Mouse (Mus musculus): Measurements from ENCODE around the gene 2010111I01Rik. TPM values are rescaled to one million over a fixed set of nuclear protein-coding genes. Genes with fewer than 3 reads are reported as not detected.
"Not testable (repeated sequence)": the region's sequence is repeated elsewhere in the genome, so short reads cannot be mapped to it uniquely, and the experiment has no call there.

The 2010111I01Rik gene
- total and polyA plus RNA-seq, 3 experiments: 84.6 to 101 (median 91.0) TPM

DNA sequence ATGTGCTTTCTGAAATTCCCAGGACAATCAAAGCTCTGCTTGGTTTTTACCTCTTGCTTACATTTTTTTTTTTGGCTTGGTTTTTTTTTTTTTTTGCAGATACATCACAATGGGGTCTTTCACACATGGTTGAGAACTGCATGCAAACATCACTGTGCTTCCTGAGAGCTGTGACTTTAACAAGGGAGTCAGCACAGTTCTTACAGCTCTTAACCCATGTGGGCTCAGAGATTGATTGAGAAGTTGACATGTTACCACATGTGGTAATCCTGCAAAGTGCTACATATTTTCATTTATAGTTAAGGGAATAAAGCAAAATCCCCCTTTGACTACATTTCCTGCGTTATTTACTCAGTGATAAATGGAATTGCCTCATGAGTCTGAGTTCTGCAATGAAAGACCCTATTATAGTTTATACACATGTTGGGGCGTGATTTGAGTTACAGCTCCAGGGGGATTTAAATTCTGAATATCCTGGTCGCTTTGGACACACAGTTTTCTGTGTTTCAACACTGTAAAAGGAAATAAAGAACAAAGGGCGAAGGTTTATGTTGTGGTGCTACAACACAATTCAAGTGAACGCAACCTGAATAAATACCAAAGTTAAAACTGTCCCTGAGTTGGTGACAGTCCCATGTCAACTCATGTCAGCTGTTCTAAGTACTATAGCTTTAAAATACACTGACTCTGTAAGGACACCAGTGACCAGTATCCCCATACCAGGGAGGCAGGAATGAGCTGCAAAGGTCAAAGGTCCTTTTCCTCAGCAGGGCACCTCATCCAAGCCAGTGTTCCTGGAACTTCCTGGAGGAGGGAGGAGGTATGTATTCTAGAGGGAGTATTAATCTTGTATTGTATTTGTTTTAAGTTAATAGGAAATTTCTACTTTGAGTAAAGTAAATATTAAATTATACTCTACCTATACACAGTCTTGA is 29.1 kb downstream of the 2010111I01Rik start:
- intact Hi-C loops (cut with DNase I): no loop called here
- Histone ChIP-seq H3K27ac (no peak overlapping the region), H3K4me1 (ENCODE audit: control insufficient read depth, insufficient read depth, low read length) (no peaks in the 10 kb centered on the region; the same call in 1 of the 2 replicates), H3K27me3 (ENCODE audit: control insufficient read depth, insufficient read depth, low read length) (no peaks in the 10 kb centered on the region), H3K79me2 (replicated peaks; ENCODE audit: control insufficient read depth, insufficient read depth, low read length) (no peaks in the 10 kb centered on the region), H3K9ac (ENCODE audit: low read depth, low read length) (no peak overlapping the region), H3K36me3 (ENCODE audit: control insufficient read depth, insufficient read depth, low read length) (no peaks in the 10 kb centered on the region), H3K4me3 (no peak overlapping the region)
- no peak for TF ChIP-seq POLR2A (IDR thresholded peaks at IDR 0.05; ENCODE audit: insufficient read depth, low read depth, low read length)
- no peak for TF ChIP-seq CTCF (IDR thresholded peaks at IDR 0.05)
- no peak for TF ChIP-seq EP300 (IDR thresholded peaks at IDR 0.05; ENCODE audit: insufficient read depth, low read depth, low read length)
- no peak for DNase-seq
- 82% methylated on average over 5 of the region's 5 CpGs for WGBS

DNA sequence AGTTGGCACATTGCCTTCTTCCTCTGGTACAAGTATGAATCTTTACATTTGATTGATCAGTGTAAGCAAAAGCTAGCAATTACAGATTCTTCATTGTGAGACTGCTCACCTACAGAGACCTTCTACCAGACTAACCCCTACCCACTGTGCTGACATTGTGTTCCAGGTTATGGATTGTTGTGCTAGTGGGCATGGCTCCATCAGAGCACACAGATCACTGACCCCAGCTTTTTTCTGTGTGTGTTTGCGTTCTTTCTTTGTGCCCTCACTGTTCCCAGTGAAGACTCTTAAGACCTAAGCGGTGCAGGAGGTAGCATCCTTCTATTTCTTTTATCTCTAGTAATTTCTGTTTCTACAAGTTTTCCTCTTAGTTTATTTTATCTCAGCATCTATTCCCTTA is 32.1 kb downstream of the 2010111I01Rik start:
- no peak for DNase-seq
- no peak overlapping the region for H3K9ac ChIP-seq (ENCODE audit: low read depth, low read length)
- intact Hi-C loops (cut with DNase I): no loop called here
- no peak overlapping the region for H3K4me3 ChIP-seq
- TF ChIP-seq CTCF (IDR thresholded peaks at IDR 0.05) (no peak), POLR2A (IDR thresholded peaks at IDR 0.05; ENCODE audit: insufficient read depth, low read depth, low read length) (no peak), EP300 (IDR thresholded peaks at IDR 0.05; ENCODE audit: insufficient read depth, low read depth, low read length) (no peak)
- WGBS: 99% methylated on average over 2 of the region's 2 CpGs
- H3K4me1 ChIP-seq (ENCODE audit: control insufficient read depth, insufficient read depth, low read length): no peaks in the 10 kb centered on the region; the same call in 1 of the 2 replicates
- no peak overlapping the region for H3K27ac ChIP-seq
- no peaks in the 10 kb centered on the region for H3K36me3 ChIP-seq (ENCODE audit: control insufficient read depth, insufficient read depth, low read length)
- no peaks in the 10 kb centered on the region for H3K27me3 ChIP-seq (ENCODE audit: control insufficient read depth, insufficient read depth, low read length)
- no peaks in the 10 kb centered on the region for H3K79me2 ChIP-seq (replicated peaks; ENCODE audit: control insufficient read depth, insufficient read depth, low read length)

DNA sequence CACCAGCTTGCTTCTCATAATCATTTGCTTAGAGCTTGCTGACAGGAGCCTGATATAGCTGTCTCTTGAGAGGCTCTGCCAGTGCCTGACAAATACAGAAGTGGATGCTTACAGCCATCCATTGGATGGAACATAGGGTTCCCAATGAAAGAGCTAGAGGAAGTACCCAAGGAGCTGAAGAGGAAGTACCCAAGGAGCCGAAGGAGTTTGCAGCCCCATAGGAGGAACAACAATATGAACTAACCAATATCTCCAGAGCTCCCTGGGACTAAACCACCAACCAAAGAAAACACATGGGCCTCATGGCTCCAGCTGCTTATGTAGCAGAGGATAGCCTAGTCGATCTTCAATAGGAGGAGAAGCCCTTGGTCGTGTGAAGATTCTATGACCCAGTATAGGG is 42.8 kb downstream of the 2010111I01Rik start:
- H3K4me1 ChIP-seq (ENCODE audit: control insufficient read depth, insufficient read depth, low read length); H3K79me2 ChIP-seq (replicated peaks; ENCODE audit: control insufficient read depth, insufficient read depth, low read length); H3K4me3 ChIP-seq; H3K27me3 ChIP-seq (ENCODE audit: control insufficient read depth, insufficient read depth, low read length); DNase-seq; H3K27ac ChIP-seq; intact Hi-C loops (cut with DNase I); H3K36me3 ChIP-seq (ENCODE audit: control insufficient read depth, insufficient read depth, low read length); H3K9ac ChIP-seq (ENCODE audit: low read depth, low read length): not testable (repeated sequence)
- WGBS: 80% methylated on average over 3 of the region's 3 CpGs

DNA sequence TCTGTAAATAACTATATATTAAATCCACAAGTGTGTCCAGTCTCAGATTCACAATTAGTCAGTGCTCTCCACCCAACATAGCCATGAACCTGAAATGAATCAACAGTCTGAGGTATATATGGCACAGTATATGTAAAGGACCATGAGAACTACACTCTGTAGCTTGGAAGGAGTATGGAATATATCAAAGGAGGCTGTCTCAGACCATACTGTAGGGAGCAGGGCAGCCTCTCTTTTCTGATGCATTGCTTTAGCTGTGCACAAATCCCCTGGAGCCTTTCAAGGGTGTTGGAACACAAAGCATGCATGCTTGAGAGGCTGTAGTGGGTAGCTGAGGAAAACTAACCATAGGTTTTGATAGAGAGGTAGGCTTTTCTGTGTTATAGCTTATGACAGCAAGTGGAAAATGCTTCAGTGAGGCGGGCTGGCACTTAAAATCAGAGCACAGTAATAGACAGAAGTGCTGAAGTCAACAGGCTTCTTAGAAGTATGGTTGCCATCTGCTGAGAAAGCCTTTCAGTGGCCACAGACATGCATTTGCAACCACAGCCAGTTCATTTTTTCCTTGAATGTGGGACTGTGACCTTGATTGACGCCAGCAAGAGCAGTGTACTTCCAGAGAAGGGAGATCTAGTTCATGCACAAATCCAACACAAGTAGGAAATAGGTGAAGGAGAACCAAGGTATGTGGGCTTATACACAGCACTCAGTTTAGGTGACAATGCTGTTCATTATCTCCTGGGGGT is 45.8 kb downstream of the 2010111I01Rik start:
- H3K9ac ChIP-seq (ENCODE audit: low read depth, low read length): no peak overlapping the region
- no peaks in the 10 kb centered on the region for H3K36me3 ChIP-seq (ENCODE audit: control insufficient read depth, insufficient read depth, low read length)
- no peaks in the 10 kb centered on the region for H3K4me1 ChIP-seq (ENCODE audit: control insufficient read depth, insufficient read depth, low read length)
- no peak overlapping the region for H3K27ac ChIP-seq
- intact Hi-C loops (cut with DNase I): no loop called here
- H3K4me3 ChIP-seq: no peak overlapping the region
- DNase-seq: no peak
- WGBS: 70% methylated on average over 2 of the region's 2 CpGs
- TF ChIP-seq POLR2A (IDR thresholded peaks at IDR 0.05; ENCODE audit: insufficient read depth, low read depth, low read length): no peak
- TF ChIP-seq EP300 (IDR thresholded peaks at IDR 0.05; ENCODE audit: insufficient read depth, low read depth, low read length): no peak
- no peak for TF ChIP-seq CTCF (IDR thresholded peaks at IDR 0.05)
- no peaks in the 10 kb centered on the region for H3K27me3 ChIP-seq (ENCODE audit: control insufficient read depth, insufficient read depth, low read length)
- no peaks in the 10 kb centered on the region for H3K79me2 ChIP-seq (replicated peaks; ENCODE audit: control insufficient read depth, insufficient read depth, low read length)

DNA sequence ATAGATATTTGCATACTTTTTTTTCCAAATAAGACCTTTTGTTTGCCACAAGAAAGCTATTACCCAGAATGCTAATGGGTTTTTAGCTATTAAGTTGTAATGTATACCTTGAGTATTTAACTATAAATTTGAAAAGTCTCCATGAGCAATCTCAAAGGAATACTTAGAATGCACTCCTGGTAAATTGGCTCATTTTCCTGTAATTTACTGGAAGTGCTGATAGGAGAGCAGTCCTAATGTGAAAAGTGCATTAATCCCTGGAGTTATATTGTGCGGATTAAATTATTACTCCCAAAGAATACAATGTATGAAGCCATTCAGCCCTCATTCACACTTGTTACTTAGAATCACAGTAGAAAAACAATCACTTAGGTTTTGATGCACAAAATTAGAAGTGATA is 49.7 kb downstream of the 2010111I01Rik start:
- Histone ChIP-seq H3K4me3 (no peak overlapping the region), H3K79me2 (replicated peaks; ENCODE audit: control insufficient read depth, insufficient read depth, low read length) (no peaks in the 10 kb centered on the region), H3K4me1 (ENCODE audit: control insufficient read depth, insufficient read depth, low read length) (no peaks in the 10 kb centered on the region), H3K27me3 (ENCODE audit: control insufficient read depth, insufficient read depth, low read length) (no peaks in the 10 kb centered on the region), H3K36me3 (ENCODE audit: control insufficient read depth, insufficient read depth, low read length) (no peaks in the 10 kb centered on the region), H3K9ac (ENCODE audit: low read depth, low read length) (no peak overlapping the region), H3K27ac (no peak overlapping the region)
- 88% methylated on average over 1 of the region's 1 CpGs for WGBS
- intact Hi-C loops (cut with DNase I): no loop called here
- DNase-seq: no peak
- TF ChIP-seq CTCF (IDR thresholded peaks at IDR 0.05) (no peak), EP300 (IDR thresholded peaks at IDR 0.05; ENCODE audit: insufficient read depth, low read depth, low read length) (no peak), POLR2A (IDR thresholded peaks at IDR 0.05; ENCODE audit: insufficient read depth, low read depth, low read length) (no peak)

DNA sequence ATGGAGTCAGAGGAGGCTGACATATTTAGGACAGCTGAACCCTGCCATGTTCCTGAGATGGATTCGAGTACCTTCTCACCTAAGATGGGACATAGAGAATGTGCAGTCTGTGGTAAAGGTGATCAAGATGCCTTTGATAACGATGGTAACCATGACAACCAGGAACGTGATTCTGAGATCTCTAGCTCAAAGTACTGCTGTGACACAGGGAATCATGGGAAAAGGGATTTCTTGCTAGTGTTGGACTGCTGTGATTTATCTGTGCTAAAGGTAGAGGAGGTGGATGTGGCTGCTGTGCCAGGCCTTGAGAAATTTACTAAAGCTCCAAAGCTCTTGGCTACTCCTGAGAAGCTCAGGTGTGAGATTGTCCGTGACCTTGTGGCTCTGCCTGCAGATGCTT is 50.7 kb downstream of the 2010111I01Rik start:
- H3K79me2 ChIP-seq (replicated peaks; ENCODE audit: control insufficient read depth, insufficient read depth, low read length): no peaks in the 10 kb centered on the region
- no peaks in the 10 kb centered on the region for H3K27me3 ChIP-seq (ENCODE audit: control insufficient read depth, insufficient read depth, low read length)
- H3K4me1 ChIP-seq (ENCODE audit: control insufficient read depth, insufficient read depth, low read length): no peaks in the 10 kb centered on the region
- WGBS: 89% methylated on average over 4 of the region's 4 CpGs
- H3K27ac ChIP-seq: no peak overlapping the region
- no peak for DNase-seq
- H3K4me3 ChIP-seq: no peak overlapping the region
- H3K9ac ChIP-seq (ENCODE audit: low read depth, low read length): no peak overlapping the region
- TF ChIP-seq CTCF (IDR thresholded peaks at IDR 0.05) (no peak), EP300 (IDR thresholded peaks at IDR 0.05; ENCODE audit: insufficient read depth, low read depth, low read length) (no peak), POLR2A (IDR thresholded peaks at IDR 0.05; ENCODE audit: insufficient read depth, low read depth, low read length) (no peak)
- H3K36me3 ChIP-seq (ENCODE audit: control insufficient read depth, insufficient read depth, low read length): no peaks in the 10 kb centered on the region
- intact Hi-C loops (cut with DNase I): no loop called here

All from heart, adult 2 months (tissue).